Mouse (Mus musculus) stomach, embryonic 14.5 days (tissue): Measurements from ENCODE around the gene Xlr4a. TPM values are rescaled to one million over a fixed set of nuclear protein-coding genes. Genes with fewer than 3 reads are reported as not detected.
"Not testable (repeated sequence)": the region's sequence is repeated elsewhere in the genome, so short reads cannot be mapped to it uniquely, and the experiment has no call there.

Source experiments
- ATAC-seq: fragments of 200-750 bp; cut with Nextera tagmentation; 2 replicates; pipeline ENCODE4 v1.8.0; 2017; ENCODE audit warnings: low read depth, moderate TSS enrichment; ENCODE audit not compliant: insufficient number of reproducible peaks, insufficient read depth, low FRiP score
- H3K27ac ChIP-seq: fragments of 300-500 bp; sonication (generic); 2 replicates; pipeline ENCODE4 v1.5.1; 2014; ENCODE audit warnings: mild to moderate bottlenecking, low read length, moderate library complexity, mixed read lengths
- H3K27me3 ChIP-seq: fragments of 300-500 bp; sonication (generic); 2 replicates; pipeline ENCODE4 v1.6.1; 2014; ENCODE audit warnings: low read length, control low read depth, mixed read lengths; ENCODE audit not compliant: control insufficient read depth, insufficient read depth
- H3K36me3 ChIP-seq: fragments of 300-500 bp; sonication (generic); 2 replicates; pipeline ENCODE4 v1.6.1; 2014; ENCODE audit warnings: mild to moderate bottlenecking, control low read depth, low read length, moderate library complexity, mixed read lengths; ENCODE audit not compliant: control insufficient read depth, insufficient read depth
- H3K4me1 ChIP-seq: fragments of 300-500 bp; sonication (generic); 2 replicates; pipeline ENCODE4 v1.6.1; 2014; ENCODE audit warnings: low read length, control low read depth, mixed read lengths; ENCODE audit not compliant: control insufficient read depth, insufficient read depth
- H3K4me2 ChIP-seq: fragments of 300-500 bp; sonication (generic); replicated peaks from 2 replicates; pipeline ENCODE4 v1.6.1; 2014; ENCODE audit warnings: low read depth, low read length, control low read depth
- H3K4me3 ChIP-seq: fragments of 300-500 bp; sonication (generic); 2 replicates; pipeline ENCODE4 v1.5.1; 2014; ENCODE audit warnings: low read depth, low read length, control low read depth
- H3K9ac ChIP-seq: fragments of 300-500 bp; sonication (generic); replicated peaks from 2 replicates; pipeline ENCODE4 v1.6.1; 2014; ENCODE audit warnings: low read depth, mild to moderate bottlenecking, control low read depth, low read length, moderate library complexity, mixed read lengths
- H3K9me3 ChIP-seq: fragments of 300-500 bp; sonication (generic); 2 replicates; pipeline ENCODE4 v1.6.1; 2016; ENCODE audit warnings: low read depth, low read length, control low read depth; ENCODE audit not compliant: control insufficient read depth
- WGBS: fragments of 180-500 bp; shearing (Covaris S2); extraction: QIAGEN DNeasy Blood & Tissue Kit; methylation state at CpG from one replicate; pipeline ENCODE4 v1.1.7; 2014; 5-methylcytosine and 5-hydroxymethylcytosine counted together
- polyA plus RNA-seq: library from polyadenylated mRNA; unstranded; fragments of >200 nt; fragmentation: Nextera tagmentation; extraction: Ambion mirVana; gene quantifications from 2 replicates; pipeline ENCODE4 v1.2.1, GENCODE M21; 2014

Gene Xlr4a
- 0.31 and 1.5 TPM in 2 replicates for polyA plus RNA-seq

DNA sequence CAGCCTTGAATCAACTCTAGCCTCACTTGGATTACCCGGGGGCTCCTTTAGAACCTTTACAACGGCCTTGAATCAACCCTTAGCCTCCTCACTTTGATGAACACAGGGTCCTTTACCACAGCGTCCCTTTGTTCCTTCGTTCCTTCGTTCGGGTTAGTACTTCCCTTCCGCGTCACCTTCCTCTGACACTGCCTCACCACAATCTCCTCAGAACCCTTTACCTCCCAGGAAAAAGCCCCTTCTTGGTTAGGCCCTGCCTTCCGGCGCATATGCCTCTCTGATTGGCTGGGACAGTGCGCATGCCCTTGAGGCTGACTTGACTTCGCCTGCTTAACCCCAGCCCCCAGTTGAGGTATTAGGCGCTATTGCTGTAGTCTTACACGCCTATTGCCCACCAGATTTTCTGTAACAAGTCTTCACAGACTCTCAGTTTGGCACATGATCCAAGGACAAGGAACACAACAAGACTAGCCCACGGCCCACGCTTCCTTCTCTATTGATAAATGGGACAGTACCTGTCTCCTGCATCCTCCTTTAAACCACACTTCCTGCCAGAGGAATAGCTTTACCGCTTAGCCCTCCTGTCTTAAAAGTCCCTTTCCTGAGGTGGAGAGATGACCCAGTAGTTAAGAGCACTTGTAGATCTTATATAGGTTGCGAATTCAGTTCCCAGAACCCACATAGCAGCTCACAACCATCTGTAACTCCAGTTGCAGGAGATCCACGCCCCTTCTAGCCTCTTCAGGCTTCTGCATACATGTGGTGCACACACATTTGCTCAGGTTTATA lies at the start of gene Xlr4a:
Gene Xlr4a (minus strand): TSS at position 212 of the 789 bp plus-strand sequence.
- ATAC-seq = not testable (repeated sequence)
- 79% methylated on average over 19 of the region's 19 CpGs for WGBS

DNA sequence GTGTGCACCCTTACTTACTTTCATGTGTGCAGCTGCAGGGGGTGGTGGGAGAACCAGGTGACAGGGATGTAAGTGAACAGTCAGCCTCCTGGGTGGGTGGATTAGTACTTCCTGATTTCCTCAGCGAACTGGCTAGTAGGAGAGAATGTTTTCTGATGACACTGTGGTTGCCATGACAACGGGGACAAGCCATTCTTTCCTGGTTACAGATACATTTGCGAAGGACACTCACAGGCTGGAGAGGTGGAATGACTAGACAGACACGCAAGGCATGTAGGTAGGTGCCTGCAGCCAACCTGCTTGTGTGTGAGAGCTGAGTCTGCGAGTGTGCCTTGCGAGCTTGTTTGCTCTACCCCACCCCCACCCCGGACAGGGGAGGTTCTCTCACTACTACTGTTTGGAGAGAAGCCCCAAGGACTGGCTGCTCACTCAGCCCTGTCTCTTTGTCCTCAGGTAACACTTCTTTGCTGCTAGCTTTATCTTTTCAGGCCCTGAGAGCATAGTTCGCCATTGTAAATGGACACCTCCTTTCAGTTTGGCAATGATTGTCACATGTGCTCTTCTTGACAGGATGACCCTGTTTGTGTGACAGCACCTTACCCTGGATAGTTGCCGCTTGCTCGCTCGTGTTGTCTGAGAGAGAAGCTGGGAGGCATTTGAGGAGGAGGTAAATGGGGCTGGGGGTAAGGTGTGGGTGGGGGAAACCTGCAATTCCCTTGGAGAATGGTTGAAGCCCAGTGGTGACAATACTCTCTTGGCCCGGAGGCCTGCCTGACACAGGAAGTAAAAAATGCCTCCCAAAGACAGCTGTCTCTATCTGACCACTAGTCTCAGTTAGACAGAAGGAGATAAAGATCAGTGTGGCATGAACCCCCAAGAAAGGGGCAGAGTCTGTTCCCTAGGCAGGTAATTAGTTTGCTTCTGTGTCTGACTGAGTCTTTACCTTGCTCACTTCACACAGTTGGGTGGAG lies 40.9 kb upstream of the Xlr4a start:
- H3K4me2 ChIP-seq, H3K4me3 ChIP-seq, H3K4me1 ChIP-seq, H3K9ac ChIP-seq, H3K36me3 ChIP-seq, H3K27me3 ChIP-seq, H3K27ac ChIP-seq, ATAC-seq, H3K9me3 ChIP-seq: not testable (repeated sequence)
- WGBS = no CpG with 5 or more reads among the region's 12 CpGs

More for the DNA sequence above, at the start of gene Xlr4a:
- not testable (repeated sequence) for H3K4me2 ChIP-seq, H3K9me3 ChIP-seq, H3K27ac ChIP-seq, H3K9ac ChIP-seq, H3K4me3 ChIP-seq, H3K36me3 ChIP-seq, H3K27me3 ChIP-seq, H3K4me1 ChIP-seq

DNA sequence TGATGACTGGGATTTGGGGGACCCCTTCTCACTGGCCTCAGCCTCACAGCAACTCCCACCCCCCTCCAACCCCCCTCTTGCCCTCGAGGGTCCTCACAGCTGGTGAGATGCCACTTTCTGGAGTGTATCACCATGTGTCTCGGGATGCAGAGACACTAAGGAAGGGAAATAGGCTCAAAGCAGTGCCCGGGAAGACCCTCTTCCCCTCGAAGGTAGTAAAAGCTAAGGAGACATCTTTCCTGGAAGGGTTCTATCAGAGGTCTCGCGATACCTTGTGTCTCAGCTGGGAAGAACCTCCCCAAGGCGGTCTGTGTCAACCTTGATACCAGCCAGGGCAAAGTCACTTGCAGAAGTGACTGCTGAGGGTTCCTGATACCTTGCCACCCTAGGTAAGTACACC lies 34.5 kb upstream of the Xlr4a start, which contains the start of gene Gm14685:
Gene Gm14685 (plus strand): TSS at position 301 of the 400 bp plus-strand sequence.
- H3K9me3 ChIP-seq, H3K4me3 ChIP-seq, H3K9ac ChIP-seq, H3K4me2 ChIP-seq, H3K27ac ChIP-seq, H3K36me3 ChIP-seq, ATAC-seq, H3K4me1 ChIP-seq, H3K27me3 ChIP-seq: not testable (repeated sequence)
- no CpG with 5 or more reads among the region's 7 CpGs for WGBS

DNA sequence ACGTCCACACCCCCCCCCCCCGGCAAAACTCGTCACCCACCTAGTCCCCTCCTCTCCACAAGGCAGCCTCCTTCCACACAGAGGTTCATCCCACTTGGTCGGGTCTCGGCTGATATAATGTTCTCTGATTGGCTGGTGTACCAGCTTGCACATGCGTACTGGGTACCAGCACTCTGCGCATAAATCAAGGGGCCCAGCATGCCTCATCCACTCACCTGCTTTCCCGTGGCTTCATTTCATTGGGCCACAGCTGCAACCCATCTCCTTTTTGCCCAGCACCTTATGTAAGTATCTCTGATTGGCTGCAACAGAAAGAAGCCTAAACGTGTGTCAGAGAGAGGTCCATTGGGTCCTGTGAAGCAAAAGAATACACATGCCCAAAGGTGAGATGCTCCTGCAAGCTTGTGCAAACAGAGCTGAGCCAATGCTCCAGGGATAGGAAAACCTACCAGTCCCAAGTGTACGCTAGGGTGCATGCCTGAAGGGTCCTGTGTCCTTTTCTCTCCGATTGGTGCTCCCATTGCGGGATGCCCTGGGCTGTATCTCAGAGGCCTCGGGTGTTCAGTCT lies 14.7 kb upstream of the Xlr4a start, which contains the start of gene Xlr3a:
Gene Xlr3a (minus strand): TSS at position 155 of the 568 bp plus-strand sequence.
- ATAC-seq = not testable (repeated sequence)
- 64% methylated on average over 13 of the region's 13 CpGs for WGBS

DNA sequence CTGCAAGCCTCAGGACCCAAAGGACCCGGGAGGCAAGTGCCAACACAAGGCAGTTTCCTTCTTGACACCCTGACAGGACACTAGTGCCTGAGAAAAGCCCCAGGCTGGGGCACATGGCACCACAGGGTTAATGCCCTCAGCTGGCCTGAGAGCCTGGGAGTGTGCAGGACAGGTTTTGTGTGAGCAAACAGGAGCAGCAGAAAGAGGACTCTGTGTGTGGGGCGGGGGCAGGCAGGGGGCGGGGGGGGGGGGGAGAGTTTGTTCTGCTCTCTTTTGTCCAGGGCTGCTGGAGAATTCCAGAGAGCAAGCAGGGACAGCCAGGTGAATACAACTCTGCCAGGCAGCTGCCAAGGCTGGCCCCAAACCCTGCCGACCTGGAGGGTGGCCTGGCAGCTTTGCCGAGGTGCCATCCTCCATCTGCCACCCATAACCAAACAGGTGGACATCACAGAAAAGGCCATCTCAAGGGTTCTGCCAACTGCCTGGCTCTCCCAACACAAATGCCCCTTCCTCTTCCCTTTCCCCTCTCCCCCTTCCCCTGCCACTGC lies 15.4 kb downstream of the Xlr4a start:
- not testable (repeated sequence) for H3K9me3 ChIP-seq, H3K27ac ChIP-seq, H3K4me2 ChIP-seq, H3K27me3 ChIP-seq, H3K4me3 ChIP-seq, H3K9ac ChIP-seq, H3K4me1 ChIP-seq, H3K36me3 ChIP-seq
- peak; percentile 67 for ATAC-seq
- WGBS = 89% methylated on average over 1 of the region's 5 CpGs

More for the DNA sequence above, 14.7 kb upstream of the Xlr4a start, which contains the start of gene Xlr3a:
- H3K4me2 ChIP-seq, H3K27me3 ChIP-seq, H3K36me3 ChIP-seq, H3K27ac ChIP-seq, H3K4me1 ChIP-seq, H3K4me3 ChIP-seq, H3K9ac ChIP-seq, H3K9me3 ChIP-seq: not testable (repeated sequence)

DNA sequence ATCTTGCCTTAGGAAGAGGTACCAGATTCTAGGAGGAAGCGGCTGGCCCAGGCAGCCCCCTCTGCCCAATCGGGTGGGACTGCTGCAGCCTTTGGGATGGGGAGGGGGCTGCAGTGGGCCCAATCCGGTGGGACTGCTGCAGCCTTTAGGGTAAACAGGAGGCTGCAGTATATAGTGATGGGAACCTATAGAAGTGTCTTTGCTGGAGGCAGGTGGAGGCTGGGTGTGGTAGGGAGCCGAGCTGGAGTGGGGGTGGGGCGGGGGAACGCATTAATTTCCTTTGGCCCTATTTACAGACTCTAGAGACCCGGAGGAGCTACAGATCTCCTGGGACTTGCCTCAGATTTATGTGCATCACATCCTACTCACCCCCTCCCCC lies 17.9 kb downstream of the Xlr4a start, which contains the start of gene Pnma3:
Gene Pnma3 (plus strand): TSS at position 373 of the 379 bp plus-strand sequence.
- Histone ChIP-seq H3K4me1 (0 out of 2 replicates have a peak, but pooled peaks cover 2% of the 10 kb centered on the region), H3K27me3 (no peaks in the 10 kb centered on the region), H3K36me3 (no peaks in the 10 kb centered on the region), H3K27ac (no peak within 1 kb of the TSS), H3K4me3 (no peak within 1 kb of the TSS), H3K9ac (no peak within 1 kb of the TSS), H3K4me2 (peak within 1 kb of the TSS; percentile 26), H3K9me3 (no peaks in the 10 kb centered on the region)
- no peak for ATAC-seq
- WGBS = 26% methylated on average over 7 of the region's 7 CpGs

DNA sequence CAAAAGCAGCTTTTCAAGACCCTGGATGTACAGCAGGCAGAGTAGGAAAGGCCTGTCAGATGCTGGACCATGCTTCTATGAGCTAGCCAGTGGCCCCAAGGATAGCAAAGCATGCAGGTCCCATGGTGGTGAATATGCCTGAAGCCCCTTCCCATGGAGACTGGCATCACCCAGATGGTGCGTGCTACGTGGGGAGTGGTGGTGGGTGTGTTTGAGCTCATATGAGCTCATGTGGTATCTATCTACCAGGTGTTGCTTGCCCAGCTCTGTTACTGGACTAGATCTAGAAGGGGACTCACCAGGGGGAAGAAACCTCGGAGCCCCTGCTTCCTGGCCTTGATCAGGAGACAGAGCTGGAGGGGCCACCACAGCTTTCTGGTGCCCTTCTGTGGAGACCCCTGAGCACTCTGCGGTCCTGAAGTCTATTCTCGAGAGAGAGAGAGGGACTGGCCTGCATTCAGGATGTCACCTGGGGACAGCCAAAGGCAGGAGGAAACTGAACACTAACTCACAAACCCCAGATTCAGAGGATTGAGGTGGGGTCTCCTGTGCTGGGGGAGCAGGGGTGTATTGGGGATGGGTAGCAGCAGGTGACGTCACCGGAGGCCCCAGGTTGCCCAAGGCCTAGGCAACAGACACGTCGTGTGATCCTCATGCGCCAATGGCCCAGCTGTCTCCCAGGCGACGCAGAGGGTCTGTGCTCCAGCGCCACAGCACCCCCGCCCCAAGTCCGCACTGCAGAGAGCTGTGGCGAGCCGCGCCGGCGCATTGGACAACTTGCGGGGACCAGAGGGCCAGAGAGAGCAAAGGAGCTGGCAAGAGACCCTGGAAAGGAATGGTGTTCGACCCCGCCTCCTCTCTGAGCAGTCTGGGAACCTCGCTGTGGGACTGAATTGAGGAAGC lies 18.5 kb downstream of the Xlr4a start:
- Histone ChIP-seq H3K36me3 (no peaks in the 10 kb centered on the region), H3K9me3 (no peaks in the 10 kb centered on the region), H3K27me3 (no peaks in the 10 kb centered on the region), H3K4me3 (no peak overlapping the region), H3K27ac (no peak overlapping the region), H3K4me1 (0 out of 2 replicates have a peak, but pooled peaks cover 2% of the 10 kb centered on the region), H3K4me2 (peak overlapping the region; percentile 26), H3K9ac (no peak overlapping the region)
- 44% methylated on average over 24 of the region's 24 CpGs for WGBS
- 0 out of 2 replicates have a peak, but pooled peaks have one; percentile 56 for ATAC-seq
